Mouse (Mus musculus): ENCODE data around the gene Wdr54. TPM values are rescaled to one million over a fixed set of nuclear protein-coding genes. Genes with fewer than 3 reads are reported as not detected.

The Wdr54 gene
- total RNA-seq, 4 experiments from 2014 or later: 0.87 to 2.3 (median 1.1) TPM

- DNase-seq (ENCODE audit: low spot score in 2 of 2): no peak
Measured at GRCm38 (mm10) chr6:83131469-83132034, 24.6 kb downstream of the Wdr54 start.

- no peak for DNase-seq (ENCODE audit: low spot score in 2 of 2)
Measured at GRCm38 (mm10) chr6:83127419-83127818, 28.8 kb downstream of the Wdr54 start.

GRCm38 (mm10) chr6:83125331-83125730, 30.9 kb downstream of the Wdr54 start, which contains the start of gene Ino80b:
Ino80b (minus strand) TSS chr6:83125431.
- DNase-seq (ENCODE audit: low spot score in 2 of 2): no peak

GRCm38 (mm10) chr6:83124851-83125312, 31.3 kb downstream of the Wdr54 start:
- peak; percentile 85 to 88 for DNase-seq (ENCODE audit: low spot score in 2 of 2)

GRCm38 (mm10) chr6:83122961-83123360, 33.2 kb downstream of the Wdr54 start:
- DNase-seq (ENCODE audit: low spot score in 2 of 2): no peak

- no peak for DNase-seq (ENCODE audit: low spot score in 2 of 2)
Measured at GRCm38 (mm10) chr6:83121863-83122710, 34.1 kb downstream of the Wdr54 start.

- DNase-seq (ENCODE audit: low spot score in 2 of 2): peak; percentile 86 to 94
Measured at GRCm38 (mm10) chr6:83120930-83121862, 35.0 kb downstream of the Wdr54 start, which contains the start of gene Wbp1. Wbp1 (minus strand) TSS chr6:83121559.

GRCm38 (mm10) chr6:83119734-83120051, 36.5 kb downstream of the Wdr54 start:
- no peak for DNase-seq (ENCODE audit: low spot score in 2 of 2)

GRCm38 (mm10) chr6:83118825-83119733, 37.1 kb downstream of the Wdr54 start:
- DNase-seq (ENCODE audit: low spot score in 2 of 2): no peak

- DNase-seq (ENCODE audit: low spot score in 2 of 2): no peak
Measured at GRCm38 (mm10) chr6:83118369-83118768, 37.8 kb downstream of the Wdr54 start.

- no peak for DNase-seq (ENCODE audit: low spot score in 2 of 2)
Measured at GRCm38 (mm10) chr6:83117616-83118015, 38.6 kb downstream of the Wdr54 start.

GRCm38 (mm10) chr6:83117165-83117438, 39.1 kb downstream of the Wdr54 start:
- DNase-seq (ENCODE audit: low spot score in 2 of 2): no peak

GRCm38 (mm10) chr6:83116373-83117164, 39.6 kb downstream of the Wdr54 start:
- no peak for DNase-seq (ENCODE audit: low spot score in 2 of 2)

GRCm38 (mm10) chr6:83115682-83116372, 40.4 kb downstream of the Wdr54 start:
- DNase-seq (ENCODE audit: low spot score in 2 of 2): no peak

GRCm38 (mm10) chr6:83115011-83115671, 41.1 kb downstream of the Wdr54 start, which contains the start of gene Mogs:
Mogs (plus strand) TSS chr6:83115496.
- DNase-seq (ENCODE audit: low spot score in 2 of 2): peak; percentile 87

GRCm38 (mm10) chr6:83111510-83112136, 44.6 kb downstream of the Wdr54 start:
- DNase-seq (ENCODE audit: low spot score in 2 of 2): no peak

GRCm38 (mm10) chr6:83108762-83109668, 47.2 kb downstream of the Wdr54 start, which contains the start of gene Mrpl53:
Mrpl53 (plus strand) TSS chr6:83109040.
- peak; percentile 65 to 75 for DNase-seq (ENCODE audit: low spot score in 2 of 2)

Data from gastrocnemius, adult 8-10 months (tissue).